Mouse (Mus musculus): ENCODE measurements around the gene Lingo2.

The Lingo2 gene

DNA sequence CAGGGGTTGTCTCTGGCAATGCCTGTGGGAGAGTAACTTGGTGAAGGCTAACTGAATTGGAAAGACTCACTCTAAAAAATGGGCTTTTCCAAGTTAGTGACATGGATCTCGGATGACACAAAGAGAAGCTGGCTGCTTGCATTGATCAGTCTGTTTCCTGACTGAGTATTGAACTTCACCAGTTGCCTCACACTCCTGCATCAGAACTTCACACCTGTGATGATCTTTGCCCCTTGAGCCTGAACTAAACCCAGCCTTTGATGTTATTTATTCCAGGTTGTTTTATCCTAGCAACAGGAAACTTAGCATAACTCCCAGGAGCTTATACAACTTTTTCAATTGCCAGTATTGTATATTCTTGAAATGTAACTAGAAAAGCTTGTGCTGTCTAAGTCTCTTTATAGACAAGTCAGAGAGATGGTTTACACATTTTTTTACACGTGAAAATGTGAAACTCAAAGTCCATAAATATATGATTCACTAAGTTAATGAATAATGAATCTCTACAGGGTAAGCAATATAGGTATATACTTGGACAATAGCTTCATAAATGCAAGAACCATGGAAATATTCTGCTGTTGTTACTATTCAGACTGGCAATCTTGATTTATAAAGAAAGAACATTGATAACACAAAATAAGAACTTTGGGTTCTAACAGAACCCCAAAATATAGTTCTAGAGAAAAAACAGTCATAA, 410.7 kb downstream of the Lingo2 start:
- no peak for DNase-seq

DNA sequence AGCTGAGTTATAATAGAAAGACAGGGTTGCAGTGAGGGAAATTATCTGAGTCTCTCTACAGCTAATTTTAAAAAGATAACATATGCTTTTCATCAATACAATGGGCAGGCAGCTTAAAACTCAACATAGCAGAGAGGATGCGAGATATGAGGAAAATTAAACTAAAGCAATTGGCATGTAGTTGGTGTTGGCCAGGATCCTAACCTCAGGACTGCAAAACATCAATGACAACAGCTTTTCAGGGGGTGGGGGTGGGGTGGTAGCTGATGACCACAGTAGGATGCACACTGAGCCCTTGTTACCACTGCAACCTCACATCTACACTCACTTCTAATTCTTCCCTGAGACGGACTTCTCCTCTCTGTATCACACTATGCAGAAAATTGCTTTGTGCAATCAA, 417.7 kb downstream of the Lingo2 start:
- DNase-seq, result no peak

DNA sequence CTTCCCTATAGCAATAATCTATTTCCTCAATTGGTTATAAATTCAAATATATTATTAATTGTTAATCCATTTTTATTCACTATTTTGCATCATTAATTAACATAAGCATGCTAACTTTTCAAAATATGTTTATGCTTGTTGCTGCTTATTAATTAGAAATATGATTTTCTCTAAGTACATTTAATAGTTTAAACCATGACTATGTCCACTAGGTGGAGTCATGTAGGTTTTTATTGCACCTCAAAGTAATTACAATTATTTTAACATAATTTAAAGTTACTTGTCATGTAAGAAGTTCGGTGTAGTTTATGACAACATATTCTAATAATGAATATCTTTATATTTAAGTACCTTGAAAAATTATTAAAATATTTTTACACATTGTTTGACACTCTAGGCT, 461.3 kb downstream of the Lingo2 start:
- DNase-seq, result no peak

DNA sequence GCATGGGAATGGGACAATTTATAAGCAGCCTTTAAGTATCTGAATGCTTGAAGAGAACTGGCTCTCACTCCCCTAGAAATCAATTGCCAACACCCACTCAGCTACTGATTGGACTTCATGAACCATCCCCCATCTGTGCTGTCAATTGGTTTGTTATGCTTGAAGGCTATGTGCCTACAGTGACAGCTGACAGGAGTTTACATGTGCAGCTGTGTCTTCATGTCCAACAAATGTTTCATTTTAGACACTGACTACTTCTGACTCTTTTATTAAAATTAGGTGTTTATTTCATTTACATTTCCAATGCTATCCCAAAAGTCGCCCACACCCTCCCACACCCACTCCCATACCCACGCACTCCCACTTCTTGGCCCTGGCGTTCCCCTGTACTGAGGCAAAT, 516.3 kb downstream of the Lingo2 start:
- no peak for DNase-seq

DNA sequence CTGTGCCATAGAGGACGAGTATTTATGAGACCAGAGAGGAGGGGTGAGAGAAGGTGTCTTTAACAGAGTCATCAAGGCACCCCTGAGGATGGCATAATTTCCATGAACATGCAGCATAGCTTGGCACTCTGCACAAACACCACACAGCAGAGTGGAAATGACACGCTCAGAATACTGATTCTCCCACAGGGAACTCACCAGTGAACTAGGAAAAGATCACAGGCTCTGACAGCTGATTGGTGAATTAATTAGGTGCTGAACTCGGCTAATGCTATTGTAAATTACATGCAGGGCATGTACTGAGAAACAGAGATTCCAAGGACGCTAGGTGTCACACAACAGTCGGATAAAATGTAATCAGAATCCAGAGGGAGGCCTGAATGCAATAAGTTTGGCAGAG, 525.4 kb downstream of the Lingo2 start:
- no peak for DNase-seq

DNA sequence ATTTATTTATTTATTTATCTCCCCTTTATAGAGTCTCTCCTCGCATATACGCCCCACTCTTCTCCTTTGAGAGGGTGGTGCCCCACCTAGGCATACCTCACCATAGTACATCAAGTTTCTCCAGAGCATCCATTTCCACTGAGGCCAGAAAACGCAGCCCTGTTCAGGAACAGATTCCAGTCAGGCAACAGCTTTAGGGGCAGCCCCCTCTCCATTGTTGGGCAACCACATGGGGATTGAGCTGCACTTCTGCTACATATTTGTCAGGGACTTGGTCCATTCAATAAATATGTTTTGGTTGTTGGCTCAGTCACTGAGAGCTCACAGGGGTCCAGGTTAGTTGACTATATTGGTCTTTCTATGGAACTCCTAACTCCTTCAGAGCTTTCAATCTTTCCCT, 544.2 kb downstream of the Lingo2 start:
- DNase-seq, result no peak

DNA sequence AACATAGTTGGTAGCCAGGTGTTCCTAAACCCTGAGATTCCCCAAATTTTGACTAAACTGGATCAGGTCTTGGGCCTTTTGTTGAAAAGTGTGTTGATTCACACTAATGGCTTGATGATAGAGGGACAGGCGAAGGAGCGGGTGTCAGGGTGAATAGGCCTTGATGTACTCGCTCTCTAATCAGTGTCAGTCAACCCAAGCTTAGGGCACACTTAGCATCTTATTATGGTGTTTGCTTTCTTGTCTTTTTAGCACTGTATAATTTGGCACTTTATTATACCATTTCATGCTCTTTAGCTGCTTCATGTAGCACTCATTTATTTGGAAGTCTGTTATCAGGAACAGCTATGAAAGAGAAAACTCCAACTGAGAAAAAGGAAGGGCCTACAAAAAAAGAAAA, 582.6 kb downstream of the Lingo2 start:
- no peak for DNase-seq

DNA sequence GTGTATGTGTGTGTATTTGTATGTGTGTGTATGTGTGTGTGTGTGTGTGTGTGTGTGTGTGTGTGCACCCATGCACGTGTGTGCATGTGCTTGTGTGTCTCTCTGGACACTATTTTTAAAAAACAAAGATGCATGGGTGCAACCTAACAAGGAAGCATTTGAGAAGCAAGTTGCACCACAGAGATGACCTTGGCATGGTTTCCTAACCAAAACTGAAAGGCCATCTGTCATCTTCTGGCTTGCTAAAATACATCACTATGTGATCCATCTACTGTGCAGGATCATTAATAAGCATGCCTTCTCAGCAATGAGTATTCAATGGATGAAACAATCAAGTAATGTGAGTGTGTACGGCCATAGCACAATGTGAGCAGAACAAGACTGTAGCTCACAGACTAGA, 597.1 kb downstream of the Lingo2 start:
- DNase-seq, result no peak

DNA sequence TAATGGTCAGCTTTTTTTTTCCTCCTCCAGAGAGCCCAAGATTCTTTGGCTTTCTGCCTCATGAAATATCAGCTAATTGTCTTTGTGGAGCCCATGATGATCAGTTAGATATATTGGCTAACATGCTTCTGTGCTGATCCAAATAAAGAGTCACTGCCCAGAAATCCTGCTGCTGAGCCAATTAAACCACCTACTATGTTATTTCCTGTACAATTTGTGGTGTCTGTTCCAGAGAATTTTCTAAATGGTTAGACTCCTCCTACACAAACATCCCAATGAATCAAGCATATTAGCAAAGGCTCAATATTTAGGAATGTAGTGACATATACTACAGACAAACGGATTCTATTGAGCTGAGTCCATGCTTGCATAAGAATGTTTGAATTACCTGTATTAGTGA, 619.8 kb downstream of the Lingo2 start:
- DNase-seq, result no peak

DNA sequence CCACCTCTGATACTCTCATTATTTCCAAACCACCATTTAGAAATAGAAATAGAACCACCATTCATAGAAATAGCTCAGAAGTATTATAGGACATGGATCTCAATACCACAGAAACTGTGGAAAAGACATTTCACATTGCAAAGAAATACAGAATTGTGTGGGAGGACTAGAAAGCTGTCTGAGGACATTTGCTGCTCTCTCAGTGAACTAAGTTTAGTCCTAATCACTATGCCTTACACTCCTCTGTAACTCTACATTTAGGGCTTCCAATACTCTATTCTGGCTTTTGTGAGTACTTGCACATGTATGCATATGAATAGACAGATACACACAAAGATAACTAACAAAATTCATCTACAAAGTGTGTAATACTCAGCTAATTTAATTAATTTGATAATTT, 625.9 kb downstream of the Lingo2 start:
- DNase-seq, result no peak

DNA sequence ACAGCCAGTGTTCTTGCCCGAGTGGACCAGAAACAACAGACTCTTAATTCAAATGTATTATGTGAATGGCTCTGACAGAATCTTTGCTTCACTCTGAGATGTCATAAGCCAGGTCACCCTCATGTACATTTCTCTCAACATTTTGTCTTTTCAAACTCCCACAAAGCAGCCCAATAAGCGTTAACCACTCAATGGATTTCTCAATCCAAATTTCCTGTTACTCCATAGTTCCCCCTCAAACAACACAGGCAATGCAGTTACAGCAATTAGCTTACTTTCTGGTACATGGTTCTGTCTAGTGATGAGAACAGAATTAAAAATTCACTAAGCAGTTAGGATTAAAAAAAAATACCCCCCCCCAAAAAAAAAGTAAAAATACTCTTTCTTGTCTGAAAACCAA, 638.5 kb downstream of the Lingo2 start:
- no peak for DNase-seq

DNA sequence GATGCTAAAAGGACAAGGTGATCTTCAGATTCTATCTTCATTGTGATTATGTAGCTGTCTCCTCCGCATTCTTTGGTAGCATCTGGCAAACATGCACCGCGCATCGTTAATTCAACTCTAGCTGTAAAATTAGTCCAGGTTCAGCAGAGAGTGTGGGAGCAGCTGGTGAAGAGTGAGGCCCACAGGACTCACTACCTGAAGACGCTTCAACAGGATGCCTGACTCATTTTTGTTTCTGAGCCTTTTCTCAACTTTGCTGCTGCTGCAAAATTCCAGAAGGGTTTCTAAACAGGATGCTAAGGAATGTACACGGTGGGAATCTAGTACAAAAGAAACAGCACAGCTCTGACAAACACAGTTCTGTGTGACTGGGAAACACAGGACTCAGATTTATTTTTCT, 640.1 kb downstream of the Lingo2 start:
- no peak for DNase-seq

DNA sequence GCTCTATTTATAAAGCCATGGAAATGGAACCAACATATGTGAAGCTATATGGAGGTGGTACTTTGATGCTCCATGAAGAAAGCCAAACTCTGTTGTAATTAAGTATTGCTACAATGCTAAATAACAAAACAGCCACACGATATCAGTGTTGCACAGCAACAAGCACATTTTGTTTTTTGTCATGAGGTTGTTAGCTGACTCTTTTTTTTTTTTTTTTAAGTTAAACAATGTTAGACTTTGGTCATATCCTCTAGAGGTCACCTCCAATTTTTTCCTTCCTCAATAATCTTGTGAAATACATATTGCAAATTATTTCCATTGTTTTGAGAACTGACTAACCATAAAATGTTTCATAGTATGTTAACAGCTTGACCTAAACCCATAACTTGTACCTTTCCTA, 646.3 kb downstream of the Lingo2 start:
- no peak for DNase-seq

DNA sequence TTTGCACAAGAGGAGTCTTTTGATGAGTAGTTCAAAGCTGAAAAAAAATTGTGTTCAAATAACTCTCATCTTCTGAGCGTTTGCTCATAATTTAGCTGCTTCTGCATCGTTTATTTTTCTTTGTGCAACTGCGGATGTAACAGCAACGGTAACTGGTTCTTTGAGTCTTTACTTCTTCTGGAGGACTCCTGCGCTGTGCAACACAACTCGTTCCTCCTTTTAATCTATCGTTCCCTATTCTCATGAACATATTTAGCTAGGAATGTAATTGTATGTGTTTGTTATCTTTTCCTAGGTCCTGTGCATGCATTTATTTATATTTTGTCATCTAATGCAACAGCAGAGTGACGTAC, 661.9 kb downstream of the Lingo2 start:
- no peak for DNase-seq

DNA sequence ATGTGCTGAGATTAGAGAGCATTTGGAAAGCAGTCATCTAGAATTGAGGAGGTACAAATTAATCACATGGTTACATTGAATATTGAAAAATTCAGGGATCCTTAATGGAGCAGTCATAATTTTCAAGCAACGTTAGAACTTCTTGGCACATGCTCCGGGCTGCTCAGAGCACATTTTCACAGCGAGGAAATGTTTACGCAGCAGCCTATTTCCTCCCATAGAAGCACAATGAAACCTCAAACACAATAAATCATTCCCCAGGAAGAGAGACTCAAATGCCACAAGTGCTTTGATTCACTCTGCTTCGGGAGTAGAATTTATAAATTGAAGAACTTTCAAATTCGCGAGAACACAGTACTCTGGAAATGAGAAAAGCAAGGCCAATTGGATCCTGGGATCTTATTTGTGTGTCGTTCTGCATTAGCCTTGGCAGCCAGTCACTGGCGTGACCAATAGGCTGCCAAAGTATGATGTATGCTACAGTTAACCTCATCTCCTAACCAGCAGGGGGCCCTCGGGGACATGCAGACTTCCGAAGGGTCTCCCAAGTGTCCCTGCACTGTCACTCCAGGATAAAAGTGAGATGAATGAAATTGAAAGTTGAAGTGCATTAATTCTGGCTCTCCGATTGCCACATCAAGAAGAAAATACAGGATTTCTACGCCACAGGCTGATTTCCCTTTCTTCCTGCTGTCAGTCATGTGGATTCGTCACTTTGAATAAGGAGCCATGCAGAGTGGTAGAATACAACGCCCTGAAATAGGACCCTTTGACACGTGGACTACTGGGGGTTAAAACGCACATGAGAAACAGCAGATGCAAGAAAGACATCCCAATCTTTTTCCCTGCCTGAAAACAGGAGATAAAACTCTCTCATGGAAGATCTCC, 662.5 kb downstream of the Lingo2 start:
- DNase-seq, result peak; percentile 26

DNA sequence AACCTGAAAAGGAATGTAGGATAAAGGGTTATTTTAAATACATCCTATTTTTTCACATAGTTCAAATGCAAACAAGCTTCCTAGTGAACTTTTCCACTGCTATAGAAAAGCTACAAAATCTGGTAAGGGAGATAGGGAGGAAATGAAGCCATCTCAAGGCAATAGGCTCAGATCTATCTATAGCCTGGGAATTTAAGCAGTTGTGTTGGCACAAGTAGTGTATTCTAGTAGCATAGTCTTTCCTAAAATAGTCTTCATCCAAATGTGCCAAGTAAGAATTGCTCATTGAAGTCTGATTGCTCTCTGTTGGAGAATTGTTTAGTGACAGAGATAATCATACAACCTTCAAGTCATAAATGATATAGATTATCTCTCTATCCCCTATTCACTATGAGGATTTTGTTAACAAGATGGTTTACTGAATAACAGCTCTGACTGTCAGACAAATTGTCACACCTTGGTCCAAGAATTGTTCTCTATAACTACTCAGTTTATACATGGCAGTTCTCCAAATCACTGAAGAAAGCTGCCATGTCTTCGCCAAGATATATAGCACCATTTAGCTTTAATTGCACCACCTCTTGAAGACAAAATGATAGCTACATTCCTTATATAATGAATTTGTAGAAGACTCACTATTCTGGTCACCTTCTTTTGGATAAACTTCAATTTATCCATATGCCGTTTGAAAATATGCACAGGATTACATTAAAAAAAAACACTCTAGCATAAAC, 688.9 kb downstream of the Lingo2 start:
- no peak for DNase-seq

DNA sequence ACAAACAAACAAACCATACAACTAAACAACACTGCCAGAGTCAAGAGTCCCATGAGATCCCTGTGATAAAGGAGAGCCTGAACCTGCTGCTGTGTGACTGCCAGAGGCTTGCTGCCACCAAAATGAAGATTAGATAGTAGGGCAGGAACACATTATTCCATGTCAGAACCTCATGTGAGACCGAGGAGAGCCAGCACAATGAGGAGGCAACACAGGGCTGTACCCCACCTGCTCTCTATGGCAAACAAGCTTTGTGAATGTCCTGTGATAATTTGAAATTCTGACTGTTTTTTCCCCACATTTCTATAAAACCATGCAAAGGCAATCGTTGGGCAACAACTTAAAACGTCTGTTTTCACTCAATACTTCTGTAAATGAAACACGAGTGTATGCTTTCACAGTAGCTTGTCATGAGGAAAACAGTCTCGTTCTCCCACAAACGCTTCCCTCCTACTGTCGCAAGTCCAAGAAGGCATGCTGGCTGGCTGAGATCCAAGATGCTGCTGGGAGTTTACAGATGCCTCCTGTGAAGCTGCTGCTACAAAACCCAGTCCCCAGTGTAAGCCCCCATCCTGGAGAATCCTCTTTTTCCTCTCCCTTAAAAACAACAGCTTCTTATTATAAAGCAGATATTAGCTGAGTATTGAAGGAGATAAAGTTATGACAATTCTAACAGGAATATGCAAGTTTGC, 765.2 kb downstream of the Lingo2 start:
- DNase-seq, result no peak

DNA sequence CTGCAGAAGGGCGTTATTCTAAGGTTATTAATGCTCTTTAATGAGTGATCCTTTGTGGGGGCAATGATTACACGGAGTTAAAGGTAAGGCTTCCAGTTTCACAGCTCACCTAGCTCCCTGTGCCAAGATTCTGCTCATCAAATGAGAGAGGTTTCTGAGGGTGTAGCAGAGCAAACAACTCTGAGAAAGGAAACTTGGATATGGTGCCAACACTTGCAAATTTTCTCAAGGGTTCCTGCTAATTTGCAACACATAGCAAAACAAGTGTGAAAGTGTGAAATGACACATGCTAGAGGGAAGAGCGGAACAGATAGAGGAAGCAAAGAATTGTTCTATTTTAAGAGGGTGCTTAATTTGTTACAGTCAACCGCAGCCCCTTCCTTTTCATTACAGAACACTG, 767.9 kb downstream of the Lingo2 start:
- no peak for DNase-seq

DNA sequence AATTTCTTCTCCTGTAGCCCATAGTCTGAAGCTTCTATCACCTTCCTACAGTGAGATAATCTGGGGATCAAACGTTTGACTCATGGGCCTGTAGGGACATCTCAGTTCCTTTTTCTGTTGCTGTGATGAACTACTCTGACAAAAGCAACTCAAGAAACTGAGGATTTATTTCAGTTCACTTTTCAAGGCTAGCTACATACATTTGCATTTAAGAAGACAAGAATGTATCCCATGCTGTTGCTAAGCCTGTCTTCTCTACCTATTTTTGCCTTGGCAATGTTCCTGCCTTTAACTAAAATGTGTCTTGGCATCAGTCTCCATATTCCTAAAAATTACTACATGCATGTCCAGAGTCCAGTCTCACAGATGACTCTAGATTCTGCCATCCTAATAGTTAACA, 781.4 kb downstream of the Lingo2 start:
- no peak for DNase-seq

DNA sequence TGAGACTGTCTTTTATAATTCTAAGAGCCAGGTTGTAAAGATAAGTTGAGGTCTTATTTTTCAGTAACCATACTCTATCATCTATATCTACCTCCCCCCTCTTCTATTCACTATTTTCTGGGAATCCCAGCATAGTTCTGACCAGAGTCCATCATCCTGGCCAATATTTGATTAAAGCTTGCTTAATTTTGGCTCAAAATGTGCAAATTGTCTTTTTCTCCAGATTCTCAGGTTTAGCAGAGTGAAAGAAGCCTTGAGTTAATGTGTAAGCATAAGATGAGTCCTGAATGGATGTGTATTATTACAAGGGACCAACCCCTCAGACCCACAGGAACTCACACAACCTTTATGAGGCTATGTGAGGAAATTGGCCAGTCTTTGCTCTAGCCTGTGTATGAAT, 820.2 kb downstream of the Lingo2 start:
- no peak for DNase-seq

DNA sequence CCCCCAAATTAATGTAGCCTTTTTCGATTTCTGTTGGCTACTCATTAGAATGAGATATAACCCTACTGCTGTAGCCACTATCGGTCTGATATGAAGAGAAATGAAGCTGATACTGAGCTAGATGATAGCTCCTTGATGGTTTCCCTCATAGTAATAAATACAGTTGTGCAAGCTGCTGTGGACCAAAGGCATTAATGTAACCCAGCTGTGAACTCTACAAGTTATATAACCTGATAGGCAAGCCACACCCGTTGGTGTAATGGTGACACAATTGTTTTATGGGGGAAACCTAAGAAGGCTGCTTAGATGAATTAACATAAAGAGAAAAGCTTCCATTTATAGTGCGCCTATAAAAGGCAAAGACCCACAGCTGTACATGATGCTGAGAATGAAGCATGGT, 856.1 kb downstream of the Lingo2 start:
- DNase-seq, result no peak

DNA sequence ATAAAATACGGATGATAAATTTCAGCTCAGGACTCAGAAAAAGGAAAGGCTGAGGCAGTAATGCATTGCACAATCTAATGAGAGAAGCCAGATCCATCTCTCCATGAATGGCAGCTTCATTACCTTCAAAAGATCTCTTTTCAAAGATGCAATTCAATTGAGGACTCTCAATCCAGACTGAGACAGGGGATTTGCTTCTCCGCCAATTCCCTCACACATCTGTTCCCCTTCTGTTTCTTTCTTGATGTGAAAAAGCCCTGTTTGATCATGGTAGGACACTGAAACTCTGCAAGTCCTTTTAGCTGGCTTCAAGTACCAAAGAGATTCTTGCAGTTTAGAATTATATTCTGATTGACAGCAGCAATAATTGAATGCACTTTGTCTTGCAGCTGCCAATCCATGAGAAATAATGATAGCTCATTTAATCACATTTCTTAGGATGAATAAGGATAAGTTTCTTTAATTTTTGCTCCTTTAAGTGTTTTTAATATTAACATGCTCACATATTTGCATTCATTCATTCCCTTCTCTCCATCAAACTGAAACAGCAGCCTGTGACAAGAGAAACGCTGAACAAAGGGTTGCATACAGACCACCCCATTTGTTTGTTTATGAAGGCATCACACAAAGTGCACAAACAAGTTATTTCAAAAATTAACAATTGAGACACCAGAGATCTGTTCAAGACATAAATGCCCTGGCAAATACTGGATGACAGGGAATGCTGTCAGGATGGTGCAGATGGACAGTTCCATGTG, 870.3 kb downstream of the Lingo2 start:
- DNase-seq, result no peak

Measured in kidney, adult 11 months (tissue).